In genomic region chr1:192818334-192818733, GRCm38 (mm10) we compare ENCODE assay signal across 25 mouse cellular contexts. TPM values are rescaled to one million over a fixed set of nuclear protein-coding genes. Genes with fewer than 3 reads are reported as not detected.
"Had no signal": no experiment of that assay in that cellular context is flagged by ENCODE, and none has a peak within 500 bp of the region (broad histone marks: within the 10 kb centered on the region; RNA-seq: fewer than 3 reads in every experiment).

No protein-coding gene starts in this region.

- H3K27me3 ChIP-seq: heart, embryonic 13.5 days; hindbrain, embryonic 13.5 days; hindbrain, embryonic 15.5 days; kidney, embryonic 15.5 days; limb, embryonic 13.5 days; limb, embryonic 15.5 days; liver, embryonic 13.5 days; liver, embryonic 15.5 days had no signal

- ATAC-seq: forebrain, postnatal 0 days; hindbrain, postnatal 0 days; intestine, embryonic 16.5 days had no signal

- H3K4me3 ChIP-seq: heart, embryonic 13.5 days; heart, embryonic 15.5 days; hindbrain, embryonic 13.5 days; hindbrain, embryonic 15.5 days; kidney, embryonic 15.5 days; limb, embryonic 13.5 days; limb, embryonic 15.5 days; liver, embryonic 13.5 days; liver, embryonic 15.5 days had no signal

- H3K9ac ChIP-seq: forebrain, postnatal 0 days; heart, embryonic 13.5 days; heart, embryonic 15.5 days; hindbrain, embryonic 13.5 days; hindbrain, embryonic 15.5 days; kidney, embryonic 15.5 days; limb, embryonic 13.5 days; limb, embryonic 15.5 days; liver, embryonic 13.5 days; liver, embryonic 15.5 days had no signal

- H3K4me1 ChIP-seq: liver, embryonic 13.5 days; liver, embryonic 15.5 days had no signal

- H3K36me3 ChIP-seq: heart, embryonic 13.5 days; heart, embryonic 15.5 days; hindbrain, embryonic 13.5 days; hindbrain, embryonic 15.5 days; kidney, embryonic 15.5 days; limb, embryonic 13.5 days; limb, embryonic 15.5 days; liver, embryonic 13.5 days; liver, embryonic 15.5 days had no signal

- H3K9me3 ChIP-seq: heart, embryonic 13.5 days; heart, embryonic 15.5 days; hindbrain, embryonic 13.5 days; hindbrain, embryonic 15.5 days; kidney, embryonic 15.5 days; limb, embryonic 13.5 days; limb, embryonic 15.5 days; liver, embryonic 13.5 days; liver, embryonic 15.5 days had no signal

- H3K27ac ChIP-seq: heart, embryonic 13.5 days; heart, embryonic 15.5 days; hindbrain, embryonic 13.5 days; hindbrain, embryonic 15.5 days; hindbrain, postnatal 0 days; kidney, embryonic 15.5 days; kidney, postnatal 0 days; limb, embryonic 13.5 days; limb, embryonic 15.5 days; liver, embryonic 13.5 days; liver, embryonic 15.5 days had no signal

- H3K4me2 ChIP-seq: heart, embryonic 11.5 days; heart, embryonic 13.5 days; heart, embryonic 15.5 days; hindbrain, embryonic 13.5 days; hindbrain, embryonic 15.5 days; kidney, embryonic 15.5 days; limb, embryonic 13.5 days; limb, embryonic 15.5 days; liver, embryonic 11.5 days; liver, embryonic 13.5 days; liver, embryonic 15.5 days had no signal

- DNase-seq: forebrain, postnatal 0 days; gastrocnemius, postnatal 10 days; gastrocnemius, postnatal 25 days; heart, postnatal 14 days; kidney, adult 18-20 months; kidney, adult 9 months; kidney, postnatal 14 days; layer of hippocampus, adult 9-11 months; layer of hippocampus, postnatal 36 days; left cerebral cortex, postnatal 4 days; liver, embryonic 13.5 days had no signal

RNA-seq across cellular contexts. Expression of gene Sertad4, which starts 37.2 kb away (rescaled TPM):
- total RNA-seq: hematopoietic stem cell, adult 5-6 weeks had no signal
